Mouse (Mus musculus) liver (tissue): ENCODE results near the gene Mob3b.
A peak's percentile ranks its signal among the peaks of the same experiment; 100 is the strongest.

Source experiments
- DNase-seq: peaks from one replicate; pipeline ENCODE4 v3.0.0-alpha.2; 2020; ENCODE audit warnings: mixed read lengths

The Mob3b gene

GRCm38 (mm10) chr4:34993639-34993975 lies 163.7 kb downstream of the Mob3b start:
- DNase-seq: no peak

GRCm38 (mm10) chr4:34992866-34993638 lies 164.2 kb downstream of the Mob3b start:
- DNase-seq: peak; percentile 26

- DNase-seq: no peak
Observed at GRCm38 (mm10) chr4:34991891-34992865, 165.1 kb downstream of the Mob3b start.

- no peak for DNase-seq
Observed at GRCm38 (mm10) chr4:34991116-34991515, 166.2 kb downstream of the Mob3b start.

GRCm38 (mm10) chr4:34990659-34991058 lies 166.6 kb downstream of the Mob3b start:
- no peak for DNase-seq

GRCm38 (mm10) chr4:34987568-34987967 lies 169.7 kb downstream of the Mob3b start:
- DNase-seq: no peak

GRCm38 (mm10) chr4:34987109-34987508 lies 170.2 kb downstream of the Mob3b start:
- peak; percentile 26 for DNase-seq

- no peak for DNase-seq
Observed at GRCm38 (mm10) chr4:34986647-34987046, 170.6 kb downstream of the Mob3b start.

GRCm38 (mm10) chr4:34984377-34984776 lies 172.9 kb downstream of the Mob3b start:
- no peak for DNase-seq

- DNase-seq: no peak
Observed at GRCm38 (mm10) chr4:34983511-34983910, 173.8 kb downstream of the Mob3b start.

GRCm38 (mm10) chr4:34981301-34982172 lies 175.7 kb downstream of the Mob3b start:
- no peak for DNase-seq

GRCm38 (mm10) chr4:34980461-34981039 lies 176.7 kb downstream of the Mob3b start:
- no peak for DNase-seq

- DNase-seq: no peak
Observed at GRCm38 (mm10) chr4:34976916-34977702, 180.2 kb downstream of the Mob3b start.

GRCm38 (mm10) chr4:34976331-34976778 lies 180.9 kb downstream of the Mob3b start:
- DNase-seq: no peak

- DNase-seq: no peak
Observed at GRCm38 (mm10) chr4:34974795-34975194, 182.5 kb downstream of the Mob3b start.

- no peak for DNase-seq
Observed at GRCm38 (mm10) chr4:34967541-34967940, 189.7 kb downstream of the Mob3b start.

- DNase-seq: no peak
Observed at GRCm38 (mm10) chr4:34966336-34966957, 190.8 kb downstream of the Mob3b start.

- no peak for DNase-seq
Observed at GRCm38 (mm10) chr4:34964906-34965305, 192.4 kb downstream of the Mob3b start.

- DNase-seq: no peak
Observed at GRCm38 (mm10) chr4:34963999-34964398, 193.3 kb downstream of the Mob3b start.

GRCm38 (mm10) chr4:34960781-34961560 lies 196.3 kb downstream of the Mob3b start:
- no peak for DNase-seq
